Mouse (Mus musculus) forebrain, embryonic 12.5 days (tissue): ENCODE data around the gene Hddc3. TPM values are rescaled to one million over a fixed set of nuclear protein-coding genes. Genes with fewer than 3 reads are reported as not detected.

Experiments used
- ATAC-seq: fragments of 200-750 bp; cut with Nextera tagmentation; 2 replicates; pipeline ENCODE4 v1.8.0; 2017; ENCODE audit warnings: moderate TSS enrichment; ENCODE audit not compliant: low FRiP score
- H3K27ac ChIP-seq: fragments of 300-500 bp; sonication (generic); 2 replicates; pipeline ENCODE4 v1.5.1; 2016; ENCODE audit warnings: mild to moderate bottlenecking
- H3K27me3 ChIP-seq: fragments of 300-500 bp; sonication (generic); 2 replicates; pipeline ENCODE4 v1.6.1; 2016; ENCODE audit warnings: mild to moderate bottlenecking
- H3K36me3 ChIP-seq: fragments of 300-500 bp; sonication (generic); replicated peaks from 2 replicates; pipeline ENCODE4 v1.6.1; 2016; ENCODE audit warnings: mild to moderate bottlenecking
- H3K4me1 ChIP-seq: fragments of 300-500 bp; sonication (generic); 2 replicates; pipeline ENCODE4 v1.6.1; 2016
- H3K4me2 ChIP-seq: fragments of 300-500 bp; sonication (generic); 2 replicates; pipeline ENCODE4 v1.6.1; 2016; ENCODE audit warnings: mild to moderate bottlenecking, moderate library complexity
- H3K4me3 ChIP-seq: fragments of 300-500 bp; sonication (generic); replicated peaks from 2 replicates; pipeline ENCODE4 v1.5.1; 2016; ENCODE audit warnings: mild to moderate bottlenecking
- H3K9ac ChIP-seq: fragments of 300-500 bp; sonication (generic); 2 replicates; pipeline ENCODE4 v1.6.1; 2016; ENCODE audit warnings: mild to moderate bottlenecking
- H3K9me3 ChIP-seq: fragments of 300-500 bp; sonication (generic); 2 replicates; pipeline ENCODE4 v1.6.1; 2016
- WGBS: fragments of 180-500 bp; shearing (Covaris S2); methylation state at CpG from one replicate; pipeline ENCODE4 v1.1.7; 2016; 5-methylcytosine and 5-hydroxymethylcytosine counted together
- polyA plus RNA-seq: library from polyadenylated mRNA; unstranded; fragments of >200 nt; fragmentation: Nextera tagmentation; extraction: Ambion mirVana; gene quantifications from 2 replicates; pipeline ENCODE4 v1.2.1, GENCODE M21; 2016

Gene Hddc3
- polyA plus RNA-seq, 1 experiment from 2014 or later, result 24.4 TPM

DNA sequence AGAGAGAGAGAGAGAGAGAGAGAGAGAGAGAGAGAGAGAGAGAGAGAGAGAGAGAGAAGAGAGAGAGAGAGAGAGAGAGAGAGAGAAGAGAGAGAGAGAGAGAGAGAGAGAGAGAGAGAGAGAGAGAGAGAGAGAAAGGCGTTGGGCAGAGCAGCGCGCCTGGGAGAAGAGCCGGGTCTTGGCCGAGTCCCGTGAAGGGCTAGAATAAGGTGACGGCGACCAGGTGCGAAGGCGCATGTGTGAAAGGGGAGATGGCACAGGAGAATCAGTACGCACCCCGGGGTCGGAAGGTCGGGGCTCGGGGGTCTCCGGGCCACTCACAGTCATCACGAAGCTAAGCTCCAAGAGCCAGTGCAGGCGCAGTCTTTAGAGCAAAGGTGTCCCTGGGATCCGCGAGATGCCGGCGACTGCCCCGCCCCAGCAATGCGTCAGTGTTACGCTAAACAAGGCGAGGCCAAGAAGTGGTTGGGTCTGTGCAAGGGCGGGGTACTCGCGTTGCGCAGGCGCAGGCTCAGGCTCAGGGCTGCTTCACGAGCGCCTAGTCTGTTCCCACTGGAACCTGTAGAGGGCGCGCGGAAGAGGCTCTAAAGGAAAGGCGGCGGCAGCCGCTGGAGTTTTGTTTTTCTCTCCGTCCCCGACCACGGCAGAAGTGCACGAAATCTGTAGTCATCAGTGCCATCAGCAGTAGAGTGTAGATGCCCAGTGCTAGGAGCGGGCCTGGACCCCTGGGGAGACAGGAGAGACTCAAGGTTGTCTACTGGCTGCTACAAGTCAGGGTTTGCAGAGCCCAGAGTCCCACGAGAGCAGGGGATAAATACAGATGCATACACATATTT is 2.9 kb upstream of the Hddc3 start:
- under 1% methylated on average over 45 of the region's 45 CpGs for WGBS
- Histone ChIP-seq H3K9ac (peak overlapping the region; percentile 77), H3K27me3 (no peaks in the 10 kb centered on the region), H3K36me3 (peaks cover 29% of the 10 kb centered on the region), H3K9me3 (no peaks in the 10 kb centered on the region), H3K4me2 (peak overlapping the region; percentile 90), H3K4me1 (peaks cover 50% of the 10 kb centered on the region), H3K27ac (peak overlapping the region; percentile 89), H3K4me3 (peak overlapping the region; percentile 67)
- peak; percentile 98 for ATAC-seq

DNA sequence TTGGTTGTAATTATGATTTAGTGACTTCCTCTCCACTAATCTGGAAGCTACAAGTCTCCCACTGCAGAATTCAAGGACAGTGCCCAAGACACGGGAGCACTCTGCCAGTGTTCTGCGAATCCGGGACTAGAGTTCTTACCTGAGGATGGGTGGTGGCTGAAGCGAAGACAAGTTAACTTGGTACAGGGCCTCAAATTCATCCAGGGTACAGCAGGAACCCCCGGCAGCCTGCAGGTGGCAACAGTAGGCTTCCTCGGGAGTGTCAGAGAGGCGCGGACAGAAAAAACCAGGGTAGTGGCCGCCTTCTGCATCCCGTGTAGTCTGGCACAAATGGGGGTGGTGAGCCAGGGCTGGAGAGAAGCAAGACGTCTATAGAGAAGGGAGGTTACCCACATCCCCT is 2.1 kb upstream of the Hddc3 start, which contains the start of gene Unc45a:
TSS of gene Unc45a (minus strand) at position 213 of the 400 bp plus-strand sequence.
- peaks cover 50% of the 10 kb centered on the region for H3K4me1 ChIP-seq
- peak within 1 kb of the TSS; percentile 67 for H3K4me3 ChIP-seq
- no peaks in the 10 kb centered on the region for H3K27me3 ChIP-seq
- H3K9me3 ChIP-seq, result no peaks in the 10 kb centered on the region
- peak within 1 kb of the TSS; percentile 90 for H3K4me2 ChIP-seq
- H3K9ac ChIP-seq, result peak within 1 kb of the TSS; percentile 77
- H3K27ac ChIP-seq, result peak within 1 kb of the TSS; percentile 89
- H3K36me3 ChIP-seq, result peaks cover 26% of the 10 kb centered on the region
- ATAC-seq, result peak; percentile 34
- 1% methylated on average over 11 of the region's 11 CpGs for WGBS

- Histone ChIP-seq H3K4me3 (no peak overlapping the region), H3K27ac (no peak overlapping the region), H3K36me3 (peaks cover 20% of the 10 kb centered on the region), H3K4me1 (peaks cover 50% of the 10 kb centered on the region), H3K9me3 (no peaks in the 10 kb centered on the region), H3K4me2 (no peak overlapping the region), H3K9ac (no peak overlapping the region), H3K27me3 (no peaks in the 10 kb centered on the region)
- WGBS, result 82% methylated on average over 7 of the region's 7 CpGs
- ATAC-seq, result no peak
Measured at GRCm38 (mm10) chr7:80341793-80342192, 1.1 kb upstream of the Hddc3 start.

DNA sequence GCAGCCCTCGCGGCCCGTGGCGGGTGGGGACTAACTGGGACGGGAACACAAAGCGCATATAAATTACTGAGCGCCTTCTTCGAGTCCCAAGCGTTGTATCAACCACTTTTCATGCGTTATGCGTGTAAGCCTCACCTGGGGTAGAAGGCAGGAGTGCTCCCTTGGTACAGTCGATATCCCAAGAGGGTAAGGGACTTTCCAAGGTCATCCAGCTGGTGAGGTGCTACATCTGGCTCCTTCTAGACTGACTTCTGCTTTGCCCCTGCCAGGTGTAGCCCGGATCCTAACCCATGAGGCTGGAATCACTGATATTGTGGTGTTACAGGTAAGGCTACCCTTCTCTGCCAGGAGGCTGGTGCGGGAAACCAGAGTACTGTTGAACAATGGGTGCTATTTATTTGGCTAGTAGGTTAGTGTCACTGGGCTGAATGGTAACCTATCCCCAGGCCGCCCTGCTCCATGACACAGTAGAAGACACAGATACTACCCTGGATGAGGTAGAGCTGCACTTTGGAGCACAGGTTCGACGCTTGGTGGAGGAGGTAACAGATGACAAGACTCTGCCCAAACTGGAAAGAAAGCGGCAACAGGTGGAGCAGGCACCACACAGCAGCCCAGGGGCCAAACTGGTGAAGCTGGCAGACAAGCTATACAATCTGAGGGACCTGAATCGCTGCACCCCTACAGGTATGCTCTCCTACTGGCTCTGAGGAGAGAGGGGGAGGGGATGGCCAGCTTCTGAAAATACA is 540 bp downstream of the Hddc3 start:
- WGBS, result 23% methylated on average over 19 of the region's 19 CpGs
- Histone ChIP-seq H3K4me2 (peak overlapping the region; percentile 82), H3K4me1 (peaks cover 47% of the 10 kb centered on the region), H3K27ac (peak overlapping the region; percentile 77), H3K9me3 (no peaks in the 10 kb centered on the region), H3K9ac (peak overlapping the region; percentile 79), H3K36me3 (peaks cover 9% of the 10 kb centered on the region), H3K4me3 (peak overlapping the region; percentile 58), H3K27me3 (no peaks in the 10 kb centered on the region)
- peak; percentile 3; the same call in 1 of the 2 replicates for ATAC-seq

GRCm38 (mm10) chr7:80346173-80346572 is 3.3 kb downstream of the Hddc3 start:
- Histone ChIP-seq H3K27ac (no peak overlapping the region), H3K4me2 (no peak overlapping the region), H3K4me3 (no peak overlapping the region), H3K4me1 (peaks cover 27% of the 10 kb centered on the region), H3K9me3 (no peaks in the 10 kb centered on the region), H3K9ac (no peak overlapping the region), H3K36me3 (peaks cover 22% of the 10 kb centered on the region), H3K27me3 (no peaks in the 10 kb centered on the region)
- 96% methylated on average over 9 of the region's 9 CpGs for WGBS
- no peak for ATAC-seq

DNA sequence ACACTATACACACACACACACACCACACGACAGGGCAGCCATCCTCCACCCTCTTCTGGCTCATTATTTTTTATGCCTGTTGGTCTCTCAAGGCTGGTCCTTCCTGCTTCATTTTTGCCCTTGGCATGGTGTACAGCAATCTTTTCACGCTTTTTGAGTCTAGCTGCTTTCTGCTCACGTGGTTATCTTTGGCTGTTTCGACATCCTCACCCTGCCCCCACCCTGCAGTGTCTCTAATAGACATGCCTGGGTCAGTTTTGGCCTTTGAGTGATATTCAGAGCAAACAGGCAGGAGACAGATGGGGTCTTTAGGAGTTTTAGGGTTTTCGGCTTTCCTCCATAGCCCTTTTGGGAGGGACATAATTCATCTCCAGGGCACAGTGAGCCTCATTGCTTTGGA is 3.9 kb downstream of the Hddc3 start:
- Histone ChIP-seq H3K9me3 (no peaks in the 10 kb centered on the region), H3K9ac (no peak overlapping the region), H3K4me3 (no peak overlapping the region), H3K36me3 (peaks cover 27% of the 10 kb centered on the region), H3K27me3 (no peaks in the 10 kb centered on the region), H3K4me1 (peaks cover 22% of the 10 kb centered on the region), H3K4me2 (no peak overlapping the region), H3K27ac (no peak overlapping the region)
- 87% methylated on average over 5 of the region's 5 CpGs for WGBS
- ATAC-seq, result no peak

DNA sequence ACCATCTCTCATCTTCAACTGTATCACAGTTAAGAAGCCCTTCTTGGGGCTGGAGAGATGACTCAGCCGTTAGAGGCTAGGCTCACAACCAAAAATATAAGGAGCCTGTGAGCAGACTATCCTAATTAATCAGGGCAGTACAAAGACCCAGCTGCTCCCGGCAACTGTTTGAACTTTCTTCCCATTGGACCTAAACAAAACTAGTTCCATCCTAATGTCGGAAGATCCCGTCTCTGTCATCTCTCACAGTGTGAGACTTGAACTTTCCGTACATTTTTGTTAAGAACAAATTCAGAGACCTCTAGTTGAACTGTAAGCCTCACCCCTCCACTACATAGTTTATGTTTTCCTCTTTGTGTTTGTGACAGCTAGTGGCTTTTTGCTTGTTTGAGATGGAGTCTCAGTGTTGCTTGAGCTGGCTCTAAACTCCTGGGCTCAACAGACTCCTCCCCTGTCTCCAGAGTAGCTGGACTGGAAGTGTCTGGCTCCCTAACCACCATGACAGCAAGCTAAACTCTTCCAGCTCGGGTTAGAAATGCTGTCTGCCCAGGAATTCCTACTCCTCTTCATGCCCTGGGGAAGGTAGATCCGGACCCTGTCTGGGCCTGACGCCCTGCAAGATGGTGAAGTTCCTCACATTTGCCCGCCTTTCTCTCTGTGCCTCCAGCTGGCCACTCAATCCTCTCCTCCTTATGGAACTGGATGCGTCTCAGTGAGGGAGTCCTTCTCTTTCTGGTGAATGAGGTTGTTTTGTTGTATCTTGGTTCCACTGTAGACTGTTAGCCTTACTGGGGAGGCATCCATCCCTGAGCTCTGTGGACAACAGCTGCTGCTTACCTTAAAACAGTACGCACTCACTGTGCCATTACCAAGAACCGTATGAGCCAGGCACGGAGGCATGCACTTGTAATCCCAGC is 5.0 kb downstream of the Hddc3 start:
- Histone ChIP-seq H3K9me3 (no peaks in the 10 kb centered on the region), H3K36me3 (peaks cover 34% of the 10 kb centered on the region), H3K4me1 (peaks cover 13% of the 10 kb centered on the region), H3K9ac (no peak overlapping the region), H3K27ac (no peak overlapping the region), H3K27me3 (no peaks in the 10 kb centered on the region), H3K4me2 (no peak overlapping the region), H3K4me3 (no peak overlapping the region)
- 72% methylated on average over 13 of the region's 13 CpGs for WGBS
- no peak for ATAC-seq

- no peaks in the 10 kb centered on the region for H3K9me3 ChIP-seq
- H3K36me3 ChIP-seq, result peaks cover 46% of the 10 kb centered on the region
Measured at GRCm38 (mm10) chr7:80350808-80351207, 7.9 kb downstream of the Hddc3 start.

DNA sequence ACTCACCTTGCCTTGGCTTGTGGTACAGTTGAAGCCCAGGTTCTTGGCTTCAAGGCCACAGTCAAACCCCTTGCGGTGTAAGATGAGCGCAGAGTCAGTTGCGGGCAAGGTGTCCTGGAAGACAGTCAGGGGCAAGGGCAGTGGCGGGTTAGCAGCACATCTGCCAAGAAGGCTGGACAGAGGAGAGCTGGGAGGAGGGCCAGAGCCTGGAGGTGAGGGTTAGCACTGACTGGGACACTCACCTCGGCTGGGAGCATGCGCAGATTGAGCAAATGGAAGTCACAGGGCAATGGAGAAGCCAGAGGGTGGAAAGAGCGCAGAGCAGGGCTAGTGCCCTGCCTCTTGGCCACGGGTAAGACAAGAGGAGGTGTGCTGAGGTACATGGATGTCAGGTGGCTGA is 10.0 kb downstream of the Hddc3 start:
- H3K9ac ChIP-seq, result no peak overlapping the region
- no peaks in the 10 kb centered on the region for H3K9me3 ChIP-seq
- 94% methylated on average over 8 of the region's 8 CpGs for WGBS
- H3K4me1 ChIP-seq, result peaks cover 14% of the 10 kb centered on the region
- H3K4me2 ChIP-seq, result no peak overlapping the region
- H3K27ac ChIP-seq, result no peak overlapping the region
- no peak for ATAC-seq
- H3K4me3 ChIP-seq, result no peak overlapping the region
- no peaks in the 10 kb centered on the region for H3K27me3 ChIP-seq
- H3K36me3 ChIP-seq, result peaks cover 63% of the 10 kb centered on the region

More at GRCm38 (mm10) chr7:80350808-80351207, 7.9 kb downstream of the Hddc3 start:
- 0 out of 2 replicates have a peak, but pooled peaks cover 7% of the 10 kb centered on the region for H3K4me1 ChIP-seq
- ATAC-seq, result no peak
- no peak overlapping the region for H3K9ac ChIP-seq
- 72% methylated on average over 2 of the region's 2 CpGs for WGBS
- no peak overlapping the region for H3K4me3 ChIP-seq
- no peak overlapping the region for H3K4me2 ChIP-seq
- H3K27ac ChIP-seq, result no peak overlapping the region
- no peaks in the 10 kb centered on the region for H3K27me3 ChIP-seq

GRCm38 (mm10) chr7:80356351-80356750 is 13.4 kb downstream of the Hddc3 start:
- H3K4me3 ChIP-seq, result no peak overlapping the region
- H3K9me3 ChIP-seq, result no peaks in the 10 kb centered on the region
- H3K4me2 ChIP-seq, result no peak overlapping the region
- WGBS, result 92% methylated on average over 13 of the region's 13 CpGs
- peaks cover 15% of the 10 kb centered on the region for H3K4me1 ChIP-seq
- H3K36me3 ChIP-seq, result peaks cover 82% of the 10 kb centered on the region
- H3K27ac ChIP-seq, result no peak overlapping the region
- no peak for ATAC-seq
- H3K27me3 ChIP-seq, result no peaks in the 10 kb centered on the region
- H3K9ac ChIP-seq, result no peak overlapping the region

DNA sequence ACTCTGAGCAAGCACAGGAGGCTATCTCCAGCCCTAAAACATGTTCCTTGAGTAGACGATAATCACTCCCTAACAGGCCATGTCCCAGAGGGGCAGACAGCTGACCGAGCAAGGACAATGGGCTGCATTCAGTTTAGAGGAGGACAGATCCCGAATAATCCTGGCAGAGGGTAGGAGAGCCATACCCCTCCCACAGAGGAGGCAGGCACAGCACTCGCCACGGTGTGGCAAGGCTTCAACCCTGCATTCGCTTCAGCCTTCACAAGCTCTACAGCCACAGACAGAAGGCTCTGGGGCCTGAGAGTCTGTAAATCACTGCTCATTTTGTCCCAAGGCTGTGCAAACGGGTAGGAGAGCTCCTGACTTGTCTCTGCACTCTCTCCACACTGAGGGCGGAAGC is 14.3 kb downstream of the Hddc3 start:
- H3K36me3 ChIP-seq, result peaks cover 86% of the 10 kb centered on the region
- peak overlapping the region; percentile 39; the same call in 1 of the 2 replicates for H3K27ac ChIP-seq
- no peaks in the 10 kb centered on the region for H3K27me3 ChIP-seq
- ATAC-seq, result no peak
- 16% methylated on average over 8 of the region's 8 CpGs for WGBS
- H3K4me3 ChIP-seq, result no peak overlapping the region
- H3K9me3 ChIP-seq, result no peaks in the 10 kb centered on the region
- peaks cover 15% of the 10 kb centered on the region for H3K4me1 ChIP-seq
- H3K4me2 ChIP-seq, result no peak overlapping the region
- H3K9ac ChIP-seq, result 0 out of 2 replicates have a peak overlapping the region, but pooled peaks have one; percentile 22
